Mouse (Mus musculus): ENCODE measurements around the gene Gng4.
A peak's percentile ranks its signal among the peaks of the same experiment; 100 is the strongest.

Gene Gng4

DNA sequence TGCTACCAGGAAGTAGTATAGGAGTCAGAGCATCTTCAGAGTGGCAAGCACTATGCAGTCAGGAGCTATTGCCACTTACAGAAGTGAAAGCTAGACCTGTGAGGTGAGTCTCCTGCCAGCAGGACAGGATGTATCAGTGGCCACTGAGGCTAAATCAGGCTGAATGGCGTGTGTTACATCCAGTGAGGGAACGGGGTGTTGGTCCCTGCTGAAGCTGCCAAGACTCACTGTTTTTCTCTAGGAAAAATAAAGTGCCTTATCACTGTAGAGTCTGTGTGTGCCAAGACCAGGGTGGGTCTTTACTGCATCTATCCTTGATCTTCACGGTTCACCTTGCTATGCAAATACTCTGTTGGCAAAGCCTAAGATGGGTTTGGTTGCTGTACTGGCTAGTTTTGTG is 34.8 kb downstream of the Gng4 start:
- no peak for DNase-seq (ENCODE audit: low spot score in 2 of 2)

DNA sequence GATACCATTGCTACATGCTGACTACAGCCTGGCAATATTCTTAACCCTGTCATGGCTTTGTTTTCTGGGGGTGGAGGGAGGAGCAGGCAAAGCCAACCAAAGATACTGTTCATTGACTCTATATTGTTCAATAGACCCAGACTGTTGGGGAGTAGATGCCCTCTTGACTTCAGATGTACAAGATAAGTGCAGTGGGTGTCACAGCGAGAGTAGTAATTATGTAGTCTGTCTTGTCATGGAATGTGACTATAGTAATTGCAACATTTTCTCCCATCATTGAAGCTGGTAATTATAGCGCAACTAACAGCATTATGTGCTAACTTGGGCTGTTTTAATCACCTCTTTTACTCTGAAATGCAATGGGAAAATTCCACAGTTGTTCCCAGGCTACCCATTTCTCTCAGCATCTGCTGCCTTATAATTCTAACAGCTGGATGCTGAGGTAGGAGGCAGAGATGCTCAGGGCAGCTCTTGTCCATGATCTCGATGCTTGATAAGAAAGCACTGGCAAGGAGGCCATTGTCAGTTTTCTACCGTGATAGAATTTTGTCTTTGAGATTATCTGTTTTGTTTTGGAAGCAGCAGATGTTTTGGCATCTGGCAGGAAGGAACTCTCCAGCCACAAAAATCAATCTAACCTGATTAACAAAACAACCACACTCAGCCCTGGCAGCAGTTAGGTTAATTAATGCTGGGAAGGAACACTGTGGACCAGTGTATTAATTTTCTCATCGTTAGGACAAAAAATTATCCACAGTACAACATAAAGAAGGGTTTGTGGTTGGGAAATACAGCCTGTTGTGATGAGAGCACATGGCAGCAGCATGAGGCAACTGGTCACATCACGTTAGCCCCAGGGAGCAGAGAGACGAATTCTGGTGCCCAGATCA is 36.6 kb downstream of the Gng4 start:
- DNase-seq (ENCODE audit: low spot score in 2 of 2): no peak

DNA sequence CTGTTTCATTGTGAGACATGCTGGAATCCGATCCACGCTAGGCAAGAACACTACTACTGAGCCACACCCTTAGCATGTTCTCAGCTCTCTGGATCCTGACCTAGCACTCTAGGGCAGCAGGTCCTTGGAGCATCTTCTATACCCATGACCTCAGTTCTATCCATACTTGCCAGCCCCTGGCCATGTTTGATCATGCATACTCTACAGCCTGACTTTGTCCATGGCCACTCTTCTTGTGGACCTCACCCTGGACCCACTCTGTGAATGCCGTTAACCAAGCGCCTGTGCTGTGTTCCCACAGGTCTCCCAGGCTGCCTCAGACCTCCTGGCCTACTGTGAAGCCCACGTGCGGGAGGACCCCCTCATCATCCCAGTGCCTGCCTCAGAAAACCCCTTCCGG is 41.1 kb downstream of the Gng4 start:
- DNase-seq (ENCODE audit: low spot score in 2 of 2): no peak

DNA sequence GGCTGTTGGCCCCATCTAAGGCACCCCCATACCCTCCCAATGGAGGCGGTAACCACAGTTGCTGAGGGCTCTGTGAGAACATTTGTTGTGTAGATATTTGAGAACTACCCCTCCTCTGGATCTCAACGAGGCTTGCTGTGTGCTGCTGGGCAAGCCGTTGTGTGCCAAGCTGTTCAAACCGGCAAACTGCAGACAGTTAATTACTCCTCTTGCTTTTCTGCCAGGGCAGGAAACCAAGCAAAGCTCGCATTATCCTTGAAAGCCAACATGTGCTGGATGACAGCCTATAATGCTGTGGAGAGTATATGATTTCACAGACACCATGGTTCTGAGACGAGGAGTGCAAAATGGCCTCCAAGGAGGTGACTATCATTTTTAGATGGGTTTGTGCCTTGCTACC is 42.7 kb downstream of the Gng4 start:
- DNase-seq (ENCODE audit: low spot score in 2 of 2): no peak

DNA sequence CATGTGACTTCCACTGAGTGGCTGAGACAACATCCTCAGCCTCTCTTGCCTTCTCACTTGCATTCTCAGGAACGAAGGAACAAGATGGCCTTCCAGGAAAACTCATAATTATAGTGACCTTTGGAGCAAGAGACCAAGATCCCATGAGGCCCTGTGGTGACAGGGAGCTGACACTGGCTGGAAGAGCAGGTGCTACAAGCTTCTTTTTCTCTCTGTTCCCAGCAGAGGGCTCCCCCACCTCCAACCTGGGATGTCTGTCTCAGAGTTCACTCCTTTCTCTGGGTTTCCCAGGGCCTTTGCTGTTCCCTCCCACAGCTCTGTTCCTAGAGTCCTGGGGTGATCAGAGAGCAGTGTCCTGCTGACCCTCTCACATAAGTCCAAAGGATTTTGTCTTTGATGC is 44.3 kb downstream of the Gng4 start:
- DNase-seq (ENCODE audit: low spot score in 2 of 2): no peak

DNA sequence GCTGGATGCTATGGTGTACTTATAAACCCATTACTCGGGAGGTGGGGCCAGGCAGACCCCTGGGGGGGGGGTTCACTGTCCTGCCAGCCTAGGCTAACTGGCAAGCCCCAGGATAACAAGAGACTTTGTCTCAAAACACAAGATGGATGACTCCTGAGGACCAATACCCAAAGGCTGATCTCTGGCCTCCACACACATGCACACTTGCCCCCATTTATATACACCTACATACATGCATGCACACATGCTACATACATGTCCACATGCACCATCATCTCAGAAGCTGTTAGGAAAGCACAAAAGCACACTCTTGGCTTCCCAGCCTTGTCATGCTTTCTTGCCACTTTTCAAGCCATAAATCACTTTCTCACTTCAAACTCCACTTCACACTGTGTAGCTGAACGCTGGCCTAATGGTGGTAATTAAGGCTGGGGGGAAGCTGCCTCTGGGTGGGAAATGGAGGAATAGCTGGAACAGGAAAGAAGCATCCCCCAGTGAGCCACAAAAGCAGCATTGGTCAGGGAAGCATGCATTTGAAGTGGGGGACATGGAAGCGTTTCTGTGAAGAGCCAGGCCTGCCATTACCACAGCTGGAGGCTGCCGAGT is 46.7 kb downstream of the Gng4 start:
- DNase-seq (ENCODE audit: low spot score in 2 of 2): no peak

DNA sequence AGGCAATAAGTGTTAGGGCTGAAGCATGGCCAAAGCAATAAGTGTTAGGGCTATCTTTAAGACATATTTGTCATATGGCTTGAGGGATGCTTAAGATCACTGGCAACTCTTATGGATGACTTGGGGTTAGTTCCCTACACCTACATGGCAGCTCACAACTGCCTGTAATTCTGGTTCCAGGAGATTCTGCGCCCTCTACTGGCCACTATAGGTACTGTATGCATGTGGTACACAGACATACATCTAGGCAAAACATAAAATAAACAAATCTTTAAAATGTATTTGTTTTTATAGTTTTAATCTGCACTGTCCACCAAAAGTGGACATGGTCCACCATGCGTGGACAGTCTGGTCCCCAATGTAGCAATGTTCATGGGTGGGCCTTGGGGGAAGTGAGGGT is 51.3 kb downstream of the Gng4 start:
- DNase-seq (ENCODE audit: low spot score in 2 of 2): no peak

DNA sequence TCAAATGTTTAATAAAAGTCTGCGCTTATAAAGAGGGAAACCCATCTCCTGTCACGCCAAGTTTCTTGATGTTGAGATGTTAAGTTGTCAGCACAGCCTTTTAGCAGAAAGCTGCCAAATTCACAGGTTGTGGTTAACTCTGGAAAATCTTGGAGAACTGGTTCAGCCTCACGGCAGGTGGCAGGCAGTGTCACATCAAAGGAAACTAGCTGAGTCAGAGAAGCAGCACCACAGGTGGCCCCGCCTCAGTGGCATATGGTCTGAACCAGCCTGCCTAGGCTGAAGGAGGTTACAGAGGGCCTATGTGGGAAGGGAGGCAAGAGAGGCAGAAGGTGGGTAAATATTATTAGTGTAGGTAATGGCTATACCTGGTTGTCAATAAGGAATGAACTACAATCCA is 61.2 kb downstream of the Gng4 start:
- DNase-seq (ENCODE audit: low spot score in 2 of 2): peak in 1 of 2 experiments; percentile 30

DNA sequence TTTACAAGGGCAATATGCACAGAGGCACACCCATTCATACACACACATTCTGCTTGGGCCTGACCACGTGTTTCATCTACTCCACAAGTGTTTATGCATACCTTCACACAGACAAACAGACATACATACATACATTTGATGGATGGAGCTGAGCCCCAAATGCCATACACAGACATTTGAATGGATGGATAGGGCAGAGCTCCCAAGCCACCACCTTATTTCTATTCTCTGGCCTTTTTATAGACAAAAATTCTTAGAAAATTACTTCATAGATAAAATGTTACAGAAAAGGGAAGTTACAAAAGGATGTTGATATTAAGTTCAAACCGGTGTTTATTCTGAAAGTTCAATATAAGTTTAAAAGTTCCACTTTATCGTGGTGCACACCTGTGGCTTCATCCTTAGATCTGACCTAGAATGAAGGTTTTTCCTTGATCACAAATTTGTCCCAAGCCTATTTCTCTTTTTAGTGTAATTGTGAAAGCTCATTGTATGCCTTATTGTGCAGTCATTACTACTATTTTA is 63.3 kb downstream of the Gng4 start:
- no peak for DNase-seq (ENCODE audit: low spot score in 2 of 2)

DNA sequence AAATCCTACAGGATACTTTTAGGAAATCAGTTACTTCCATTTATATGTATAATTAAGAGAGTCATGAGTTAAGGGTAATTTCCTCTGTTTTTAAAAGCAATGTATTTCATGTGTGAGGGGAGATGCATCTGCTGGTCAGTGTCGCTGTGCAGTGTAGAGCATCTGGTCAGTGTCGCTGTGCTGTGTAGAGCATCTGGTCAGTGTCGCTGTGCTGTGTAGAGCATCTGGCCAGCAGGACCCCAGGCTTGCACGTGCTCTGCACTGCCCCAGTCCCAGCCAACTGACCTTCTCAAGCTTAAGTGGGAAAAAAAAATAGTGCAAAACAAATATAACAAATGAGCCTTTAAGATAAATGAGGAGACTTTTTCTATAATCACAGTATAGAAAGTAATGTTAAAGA is 73.3 kb downstream of the Gng4 start:
- no peak for DNase-seq (ENCODE audit: low spot score in 2 of 2)

DNA sequence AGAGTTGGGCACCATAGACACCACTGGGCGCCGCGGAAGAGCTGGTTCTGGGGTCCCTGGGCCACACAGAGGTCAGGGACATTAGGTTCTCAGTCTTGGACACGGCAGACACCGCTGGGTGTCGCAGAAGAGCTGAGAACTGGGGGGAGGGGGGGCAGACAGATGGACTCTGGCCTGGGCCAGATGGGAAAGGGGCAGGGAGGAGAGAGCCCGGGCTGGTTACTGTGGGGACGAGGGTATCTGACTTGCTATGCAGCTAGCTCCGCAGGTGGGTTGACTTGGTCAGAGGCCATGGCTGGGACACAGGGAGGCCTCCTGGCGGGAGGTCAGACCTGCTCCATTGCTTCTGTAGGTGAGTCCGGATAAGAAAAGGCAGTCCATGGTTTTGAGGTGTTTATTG is 78.5 kb downstream of the Gng4 start:
- no peak for DNase-seq (ENCODE audit: low spot score in 2 of 2)

DNA sequence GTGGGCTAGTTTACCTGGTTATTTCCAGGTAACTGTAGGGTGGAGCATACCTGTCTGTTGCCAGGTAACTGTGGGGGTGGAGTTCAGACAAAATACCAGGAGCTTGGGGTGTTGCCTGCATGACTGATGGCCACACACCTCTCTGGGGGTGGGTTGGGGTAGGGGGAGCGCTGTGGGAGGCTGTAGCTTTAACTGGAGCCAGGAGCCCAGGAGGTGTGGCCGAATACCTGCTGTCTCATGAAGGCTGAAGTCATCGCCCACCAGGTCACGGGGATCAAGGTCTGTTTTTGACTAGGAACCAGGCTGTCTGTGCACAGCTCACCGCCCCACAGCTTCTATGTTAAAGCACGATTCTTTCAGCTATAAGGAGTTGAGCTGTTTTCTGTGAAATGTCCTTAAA is 79.1 kb downstream of the Gng4 start:
- no peak for DNase-seq (ENCODE audit: low spot score in 2 of 2)

DNA sequence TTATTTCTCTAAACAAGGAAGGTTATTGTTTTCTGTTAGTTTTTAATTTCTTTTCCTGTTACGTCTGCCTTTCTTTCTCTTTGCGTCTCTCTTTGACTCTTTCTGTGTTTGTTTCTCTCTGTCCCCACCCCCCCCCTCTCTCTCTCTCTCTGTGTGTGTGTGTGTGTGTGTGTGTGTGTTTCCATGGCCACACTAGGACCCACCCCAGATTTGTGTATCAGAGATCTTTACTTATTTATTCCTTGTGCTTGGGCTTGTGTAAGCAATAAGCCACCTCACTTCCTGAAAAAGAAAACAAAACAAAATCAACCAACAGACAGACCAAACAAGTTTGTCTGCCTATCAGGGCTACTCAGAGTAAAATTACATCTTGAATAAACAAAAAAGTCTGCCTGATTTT is 82.5 kb downstream of the Gng4 start:
- no peak for DNase-seq (ENCODE audit: low spot score in 2 of 2)

DNA sequence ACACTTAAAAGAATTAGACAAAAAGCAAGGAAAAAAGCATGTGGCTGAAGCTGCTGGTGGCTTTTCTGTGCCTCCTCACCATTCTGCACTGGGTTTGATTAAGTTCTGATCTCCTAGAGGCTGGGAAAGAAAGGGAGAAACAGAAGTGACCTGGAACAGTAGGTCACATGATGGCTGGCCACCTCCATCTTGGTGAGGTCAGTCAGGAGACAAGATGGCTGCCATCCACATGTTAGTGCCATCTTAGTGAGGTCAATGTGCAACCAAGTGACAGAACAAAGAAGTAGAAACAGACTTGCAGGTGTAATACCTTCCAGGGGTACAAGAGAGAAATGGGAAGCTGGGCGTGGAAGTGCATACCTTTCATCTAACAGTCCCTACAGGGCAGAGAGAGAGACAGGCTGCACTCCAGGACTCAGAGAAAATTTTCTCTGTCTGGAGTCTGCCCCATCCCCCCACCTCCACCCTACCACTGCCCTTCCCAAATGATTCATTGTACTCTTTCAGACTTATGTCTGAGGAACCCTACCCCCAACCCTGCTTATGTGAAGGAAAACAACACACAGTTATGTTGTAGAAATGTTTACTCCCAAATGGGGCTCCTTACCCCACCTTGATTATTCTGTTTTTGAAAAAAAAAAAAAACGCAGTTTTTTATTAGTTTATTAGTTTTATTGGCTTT is 83.4 kb downstream of the Gng4 start:
- no peak for DNase-seq (ENCODE audit: low spot score in 2 of 2)

DNA sequence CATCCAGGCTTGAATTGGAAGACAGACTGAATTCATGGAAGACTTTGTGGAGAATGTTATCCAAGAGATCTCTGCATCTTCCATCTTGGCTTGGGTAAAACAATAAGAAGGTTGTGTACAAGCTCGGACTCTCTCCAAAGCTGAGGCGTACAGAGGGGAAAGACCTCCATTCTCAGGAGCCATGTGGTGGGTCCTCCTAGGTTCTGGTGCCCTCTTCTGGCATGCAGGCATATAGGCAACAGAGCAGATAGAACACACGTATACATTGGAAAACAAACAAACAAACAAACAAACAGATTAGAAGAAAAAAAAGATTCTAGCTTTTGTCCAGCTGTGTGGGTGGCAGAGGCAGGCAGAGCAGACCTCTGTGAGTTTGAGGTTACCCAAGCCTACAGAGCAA is 84.1 kb downstream of the Gng4 start:
- DNase-seq (ENCODE audit: low spot score in 2 of 2): no peak

Data from urinary bladder, adult 18-20 months (tissue).